Mouse (Mus musculus): ENCODE results near the gene Gm20812. TPM values are rescaled to one million over a fixed set of nuclear protein-coding genes. Genes with fewer than 3 reads are reported as not detected.
"Not testable (repeated sequence)": the region's sequence is repeated elsewhere in the genome, so short reads cannot be mapped to it uniquely, and the experiment has no call there.

Gm20812 gene
- not detected in 2 replicates for total RNA-seq (2017)

- not testable (repeated sequence) for ATAC-seq (replicated peaks; ENCODE audit: low read depth, poor library complexity, severe bottlenecking)
Observed at GRCm38 (mm10) chrY:12381681-12382080, at the start of gene Gm20812. TSS of gene Gm20812 (plus strand) at chrY:12381981.

Other genes starting within 250 kb of the Gm20812 start
- gene Gm29554, start 108.0 kb upstream of the Gm20812 start, total RNA-seq (2017), result not detected in 2 replicates